Mouse (Mus musculus) left cerebral cortex, adult 2 months (tissue): ENCODE results near the gene Mkks. TPM values are rescaled to one million over a fixed set of nuclear protein-coding genes. Genes with fewer than 3 reads are reported as not detected.
A peak's percentile ranks its signal among the peaks of the same experiment; 100 is the strongest.

Experiments used
- DNase-seq, 2 experiments: peaks; one replicate each; pipeline ENCODE4 v3.0.0; 2021 to 2022; ENCODE audit warnings: low spot score in 2 of 2, mixed read lengths in 1 of 2; ENCODE audit errors: extremely low spot score in 1 of 2
- H3K27ac ChIP-seq: fragments of 200-600 bp; 2 replicates; pipeline ENCODE4 v1.8.1; 2022
- H3K4me3 ChIP-seq: fragments of 200-600 bp; 2 replicates; pipeline ENCODE4 v1.8.1; 2022
- CTCF ChIP-seq: fragments of 200-600 bp; IDR thresholded peaks from 2 replicates; pipeline ENCODE4 v1.8.1; 2022; ENCODE audit warnings: antibody characterized with exemption, mild to moderate bottlenecking, moderate library complexity
- intact Hi-C: fragments of 180-260 bp; cut with DNase I; formaldehyde crosslinking; loops from one replicate; pipeline ENCODE4 v1.15.1; 2025
- long read RNA-seq, 2 experiments: library from polyadenylated mRNA; stranded (forward); transcript quantifications; one replicate each; pipeline ENCODE4 v2.0.0; 2021; ENCODE audit warnings: borderline mapping rate in 2 of 2
- total RNA-seq, 2 experiments: library from RNA; stranded (reverse); gene quantifications; 2 replicates each; pipeline ENCODE4 v1.2.3; 2021

The Mkks gene
- 10 to 100 TPM; 22.0 to 27.1 TPM for total RNA-seq
- long read RNA-seq, experiment 1, transcript Mkks-202 (6 exons, 3,178 nt): major isoform, 33 of 40 reads
- long read RNA-seq, experiment 1, partial matches to known transcripts: 5 of 40 reads
- long read RNA-seq, experiment 1, other reads (novel, unspliced or antisense): 2 of 40 reads
- long read RNA-seq, experiment 2, transcript Mkks-202 (6 exons, 3,178 nt): major isoform, 13 of 16 reads
- long read RNA-seq, experiment 2, partial matches to known transcripts: 0 of 16 reads
- long read RNA-seq, experiment 2, other reads (novel, unspliced or antisense): 3 of 16 reads

DNA sequence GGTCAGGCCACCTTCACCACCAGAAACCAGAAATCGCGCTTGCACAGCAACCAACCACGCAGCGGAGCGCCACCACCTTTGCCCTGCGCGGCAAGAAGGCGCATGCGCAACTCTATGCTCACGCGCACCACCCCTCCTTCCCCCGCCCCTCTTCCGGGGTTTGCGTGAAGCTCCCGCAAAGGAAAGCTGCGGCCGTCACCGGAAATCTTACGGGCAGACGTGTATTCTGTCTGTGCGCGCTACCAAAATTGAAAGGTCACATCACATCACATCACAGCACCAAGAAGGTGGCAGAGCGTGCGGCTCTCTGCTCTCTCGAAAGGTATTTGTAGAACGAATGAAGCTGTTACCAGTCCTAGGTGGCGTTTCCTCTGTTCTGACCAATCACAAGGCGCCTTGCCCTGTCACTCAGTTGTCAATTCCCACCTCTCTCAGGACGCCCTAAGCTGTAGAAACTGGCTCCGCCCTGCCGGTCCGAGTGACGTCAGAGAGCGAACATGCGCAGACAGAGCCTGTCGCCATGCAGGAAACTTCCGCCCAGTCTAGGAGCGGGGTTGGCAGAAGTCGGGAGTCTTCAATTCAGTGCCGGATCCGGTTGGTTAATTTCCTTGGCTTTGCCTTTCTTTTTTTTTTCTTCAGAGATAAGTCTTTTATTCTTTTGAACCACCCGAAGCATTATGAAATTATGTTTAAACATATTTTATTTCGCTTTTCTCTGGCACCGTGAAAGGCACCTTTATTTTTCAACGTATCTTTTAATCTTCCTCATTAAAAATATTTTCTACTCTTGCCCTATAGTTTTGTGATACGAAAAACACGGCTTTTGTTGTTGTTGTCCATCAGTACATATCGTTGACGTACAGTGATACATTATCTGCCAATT is at the start of gene Mkks, which contains the start of the genes Slx4ip and AL731706.1:
TSS of gene Mkks (minus strand) at position 322 of the 883 bp plus-strand sequence.
TSS of gene Slx4ip (plus strand) at position 151 of the 883 bp plus-strand sequence.
TSS of gene AL731706.1 (minus strand) at position 322 of the 883 bp plus-strand sequence.
- Histone ChIP-seq H3K27ac (peak within 1 kb of the TSS; percentile 98), H3K4me3 (peak within 1 kb of the TSS; percentile 80)
- intact Hi-C loops: loop anchor here (2.0 to 5.0 kb wide), 2 partner anchors 179 to 226 kb away; partner anchors contain the start of genes Jag1 and Snap25
- peak; percentile 98 for DNase-seq
- TF ChIP-seq CTCF: no peak; the same call in 1 of the 2 replicates

DNA sequence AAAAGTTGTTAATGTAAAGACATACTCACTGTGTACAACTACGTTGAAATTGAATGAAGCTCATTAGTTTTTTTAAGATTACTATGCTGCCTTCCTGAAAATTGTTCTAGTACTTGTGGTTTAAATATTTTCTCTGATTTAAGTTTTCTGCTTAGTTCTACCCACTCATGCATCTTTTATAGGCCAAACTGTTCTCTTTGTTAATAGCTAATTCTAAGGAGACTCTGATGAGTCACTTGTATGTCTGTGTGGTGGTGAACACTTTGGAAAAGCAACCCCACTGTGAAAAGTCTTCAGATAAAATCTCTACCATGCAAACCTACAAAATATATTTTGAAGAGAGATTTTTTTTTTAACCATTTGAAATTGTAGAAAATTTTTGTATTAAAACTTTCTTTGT is 47.1 kb upstream of the Mkks start:
- intact Hi-C loops: no loop called here
- TF ChIP-seq CTCF: no peak
- no peak for DNase-seq
- Histone ChIP-seq H3K4me3 (no peak overlapping the region), H3K27ac (no peak overlapping the region)

DNA sequence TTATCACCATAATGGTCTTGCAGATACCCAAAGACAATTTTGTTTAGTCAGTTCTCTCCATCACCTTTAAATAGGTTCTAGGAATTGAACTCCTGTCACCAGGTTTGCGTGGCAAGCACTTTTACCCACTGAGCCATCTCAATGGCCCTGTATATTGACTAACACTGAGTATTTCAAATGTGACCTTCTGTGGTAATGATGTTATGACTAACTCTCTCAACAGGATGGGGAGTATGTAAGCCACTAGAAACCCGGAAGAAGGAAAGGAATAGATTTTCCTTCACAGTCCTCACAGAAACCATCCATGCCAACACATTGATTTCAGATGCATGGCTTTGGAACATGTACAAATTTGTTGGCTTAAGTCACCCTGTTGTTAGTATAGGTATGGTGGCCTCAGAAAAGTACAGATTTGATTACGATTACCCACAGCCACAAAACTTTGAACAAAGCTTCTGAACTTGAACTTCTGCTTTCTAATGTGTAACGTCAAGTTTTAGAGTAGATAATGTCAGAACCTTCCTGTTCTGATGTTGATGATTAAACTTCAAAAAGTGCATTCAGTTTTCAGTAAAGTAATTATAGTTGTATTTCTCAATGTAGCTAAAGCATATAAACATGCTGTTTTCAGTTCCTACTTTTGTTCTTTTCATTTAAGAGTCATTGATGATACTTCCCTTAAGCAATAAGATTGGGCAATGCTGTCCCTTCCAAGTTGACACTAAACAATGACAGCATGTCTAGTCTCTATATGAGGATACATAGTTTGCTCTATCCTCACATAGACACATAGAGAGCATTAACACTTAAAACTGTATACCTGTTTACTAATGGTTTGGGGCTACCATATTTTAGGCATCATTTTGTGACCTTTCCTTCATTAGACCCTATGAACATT is 45.5 kb upstream of the Mkks start:
- no peak for TF ChIP-seq CTCF
- Histone ChIP-seq H3K4me3 (no peak overlapping the region), H3K27ac (no peak overlapping the region)
- DNase-seq: no peak
- intact Hi-C loops: no loop called here

DNA sequence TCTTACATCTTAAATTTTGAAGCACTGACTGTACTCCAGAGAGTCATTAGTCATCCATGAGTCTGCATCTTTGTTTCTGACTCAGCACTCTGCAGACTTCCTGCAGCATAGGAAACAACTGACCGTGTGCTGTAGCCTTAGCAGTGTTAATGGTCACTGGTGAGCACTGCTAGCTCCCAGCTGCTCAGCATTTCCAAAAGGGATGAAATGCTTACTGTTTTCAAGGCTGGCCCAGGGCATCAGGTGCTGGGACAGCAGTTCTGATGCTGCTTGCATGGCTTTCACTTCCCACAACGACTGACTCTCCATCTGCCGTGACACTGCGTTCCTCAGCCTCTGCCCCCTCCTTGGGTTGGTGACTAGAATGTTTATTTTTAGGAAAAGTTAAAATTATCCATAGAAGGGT is 29.8 kb upstream of the Mkks start:
- intact Hi-C loops: no loop called here
- peak in 1 of 2 experiments; percentile 22 for DNase-seq
- H3K4me3 ChIP-seq: no peak overlapping the region
- TF ChIP-seq CTCF: no peak
- H3K27ac ChIP-seq: no peak overlapping the region

DNA sequence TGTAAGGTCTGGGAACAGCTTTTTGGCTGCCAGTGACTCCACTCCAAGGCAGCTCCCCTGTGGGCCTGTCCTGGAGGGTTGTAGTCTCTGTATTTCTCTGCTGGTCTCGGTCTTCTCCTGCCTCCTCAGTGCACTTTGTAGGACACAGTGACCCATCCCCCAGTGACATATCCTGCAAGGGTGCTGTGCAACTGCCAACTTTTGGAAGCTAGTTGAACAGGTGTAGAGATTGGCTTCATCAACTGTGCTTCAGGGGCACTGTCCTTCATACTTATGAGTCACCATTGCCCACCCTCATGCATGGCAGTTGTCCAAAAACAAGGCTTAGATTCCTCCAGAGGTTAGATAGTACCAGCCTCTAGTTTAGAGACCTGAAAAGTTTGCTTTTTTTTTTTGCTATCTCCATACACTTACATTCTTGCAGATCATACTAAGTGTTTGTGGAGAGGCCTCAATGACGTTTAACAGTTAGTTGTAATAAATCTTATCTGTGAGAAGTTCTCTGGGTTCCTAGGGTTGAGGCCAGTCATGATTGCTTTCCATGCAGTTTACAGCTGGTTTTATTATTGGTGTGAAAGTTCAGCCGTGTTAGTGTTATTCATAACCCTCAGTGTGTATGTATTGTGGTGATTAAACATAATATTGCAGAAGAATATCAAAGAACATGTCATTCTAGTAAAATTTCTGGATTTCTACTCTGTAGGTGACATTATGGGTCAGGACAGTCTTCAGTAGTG is 29.2 kb upstream of the Mkks start:
- intact Hi-C loops: no loop called here
- no peak for TF ChIP-seq CTCF
- Histone ChIP-seq H3K27ac (no peak overlapping the region), H3K4me3 (no peak overlapping the region)
- DNase-seq: no peak

DNA sequence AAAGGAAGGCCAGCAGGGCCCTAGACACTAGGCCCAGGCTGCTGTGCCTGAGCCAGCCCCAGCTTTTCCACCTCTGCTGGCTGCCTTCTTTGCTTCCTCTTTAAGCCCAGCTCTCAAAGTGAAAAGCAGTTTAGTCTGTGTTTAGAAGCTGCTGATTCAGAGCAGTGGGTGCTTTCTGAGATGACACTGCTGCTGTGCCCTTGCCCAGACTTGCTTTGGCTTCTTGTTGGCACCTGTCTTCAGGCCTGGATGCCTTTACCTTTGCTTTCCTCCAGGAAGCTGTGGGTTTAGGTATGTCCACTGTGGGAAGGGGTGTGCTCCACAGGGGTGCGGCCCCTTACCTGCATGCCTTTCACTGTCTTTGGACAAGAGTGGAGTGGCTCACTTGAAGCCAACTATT is 28.2 kb upstream of the Mkks start:
- intact Hi-C loops: loop anchor here (10.0 kb wide), 1 partner anchor 165 kb away; no protein-coding TSS in a partner anchor
- H3K4me3 ChIP-seq: no peak overlapping the region
- DNase-seq: no peak
- no peak for TF ChIP-seq CTCF
- no peak overlapping the region for H3K27ac ChIP-seq

DNA sequence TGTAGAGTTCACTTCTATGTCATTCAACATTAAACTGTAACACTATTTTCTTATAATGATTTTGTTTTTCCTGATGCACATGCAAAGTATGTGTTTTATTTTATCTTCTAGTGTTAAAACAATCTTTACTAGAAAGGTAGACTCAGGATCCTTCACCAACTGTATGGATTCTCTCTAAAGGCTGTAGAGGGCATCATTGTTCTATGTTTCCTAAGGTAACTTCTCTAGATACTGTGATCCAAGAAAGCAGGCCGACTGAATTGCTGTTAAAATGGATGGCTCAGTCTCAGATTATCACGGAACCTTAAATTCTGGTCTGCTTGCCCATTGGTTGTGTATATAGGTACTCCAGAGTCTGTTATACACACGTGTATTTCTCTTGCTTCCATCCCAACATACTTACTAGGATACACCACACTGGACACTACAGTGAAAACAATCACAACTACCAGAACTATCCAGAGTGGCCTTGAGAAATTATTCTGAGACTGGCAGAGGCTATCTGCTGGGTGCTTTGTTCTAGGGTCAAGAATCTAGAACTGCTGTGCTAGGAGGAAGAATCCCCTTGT is 23.2 kb upstream of the Mkks start:
- no peak for DNase-seq
- Histone ChIP-seq H3K27ac (no peak overlapping the region), H3K4me3 (no peak overlapping the region)
- peak; percentile 76 for TF ChIP-seq CTCF
- intact Hi-C loops: loop anchor here (2.0 to 10.0 kb wide), 3 partner anchors 170 to 1028 kb away; no protein-coding TSS in a partner anchor

DNA sequence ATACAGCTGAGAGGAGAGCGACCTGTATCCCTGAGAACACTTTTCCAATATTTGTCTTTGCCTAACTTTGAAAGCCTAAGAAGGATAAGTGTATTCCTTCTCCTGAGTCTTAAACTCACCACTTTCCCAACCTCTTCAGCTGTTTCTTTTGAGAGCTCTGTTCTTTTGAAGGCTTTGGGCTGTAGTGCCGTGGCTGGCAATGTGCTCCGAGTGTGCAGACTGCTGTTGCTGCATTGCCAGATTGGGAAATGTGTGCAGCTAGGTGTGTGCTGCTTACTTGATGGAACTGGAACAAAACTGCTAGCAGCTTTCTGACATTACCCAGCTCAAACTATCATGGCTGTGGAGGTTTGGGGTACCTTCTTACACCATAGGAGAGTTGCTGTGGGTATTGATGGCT is 21.8 kb upstream of the Mkks start:
- DNase-seq: no peak
- Histone ChIP-seq H3K4me3 (no peak overlapping the region), H3K27ac (no peak overlapping the region)
- TF ChIP-seq CTCF: no peak
- intact Hi-C loops: loop anchor here (10.0 kb wide), 1 partner anchor 172 kb away; no protein-coding TSS in a partner anchor

DNA sequence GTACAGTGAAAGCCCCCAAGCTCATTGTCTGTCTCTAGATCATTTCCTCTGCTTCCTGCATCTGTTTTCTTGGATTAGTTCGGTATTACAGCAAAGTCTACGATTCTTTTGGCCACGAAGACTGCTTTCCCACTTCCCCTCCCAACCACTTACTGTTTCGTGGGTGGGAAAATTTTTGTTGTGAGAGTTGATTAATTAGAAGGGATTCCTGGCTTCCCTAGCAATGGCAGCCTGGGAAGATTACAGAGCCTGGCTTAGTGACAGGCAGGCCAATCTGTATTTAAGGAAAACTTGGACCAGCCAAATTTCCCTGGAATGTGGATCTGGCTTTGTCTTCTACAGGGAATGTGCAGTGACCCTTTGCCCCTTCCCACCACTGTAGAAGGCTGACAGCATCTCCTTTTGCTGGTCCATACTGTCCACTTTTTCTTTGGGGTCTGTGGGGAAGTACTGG is 20.8 kb upstream of the Mkks start:
- no peak for DNase-seq
- intact Hi-C loops: loop anchor here (10.0 kb wide), 1 partner anchor 173 kb away; no protein-coding TSS in a partner anchor
- Histone ChIP-seq H3K27ac (no peak overlapping the region), H3K4me3 (no peak overlapping the region)
- no peak for TF ChIP-seq CTCF

DNA sequence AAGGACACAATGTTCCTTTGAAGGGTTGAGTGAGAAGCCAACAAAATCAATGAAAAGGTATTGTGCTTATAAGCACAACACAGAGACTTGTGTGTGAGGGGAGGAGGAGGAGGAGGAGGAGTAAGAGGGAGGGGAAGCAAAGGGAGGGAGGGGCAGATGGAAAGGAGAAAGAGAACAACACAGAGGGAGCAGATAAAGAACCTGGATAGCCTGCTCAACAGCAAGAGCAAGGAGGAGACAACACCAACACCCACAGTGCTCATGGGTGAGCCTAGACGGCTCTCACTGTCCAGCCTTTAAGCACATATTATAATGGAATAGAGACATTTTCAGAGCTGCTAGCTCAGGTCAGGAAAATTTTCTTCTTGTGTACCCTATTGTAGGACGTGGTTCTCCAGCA is 18.1 kb upstream of the Mkks start:
- TF ChIP-seq CTCF: no peak
- no peak overlapping the region for H3K4me3 ChIP-seq
- no peak for DNase-seq
- intact Hi-C loops: no loop called here
- H3K27ac ChIP-seq: no peak overlapping the region
